Mouse (Mus musculus) cerebellum, postnatal 25 days (tissue): ENCODE results near the gene Spon1.
A peak's percentile ranks its signal among the peaks of the same experiment; 100 is the strongest.

Experiments used
- DNase-seq, 2 experiments: peaks; one replicate each; pipeline ENCODE4 v3.0.0; 2021; ENCODE audit warnings: mixed read lengths in 2 of 2

Gene Spon1

GRCm38 (mm10) chr7:113845191-113845590 lies 79.4 kb downstream of the Spon1 start:
- peak; percentile 45 to 62 for DNase-seq

GRCm38 (mm10) chr7:113846553-113846952 lies 80.8 kb downstream of the Spon1 start:
- DNase-seq = no peak

DNA sequence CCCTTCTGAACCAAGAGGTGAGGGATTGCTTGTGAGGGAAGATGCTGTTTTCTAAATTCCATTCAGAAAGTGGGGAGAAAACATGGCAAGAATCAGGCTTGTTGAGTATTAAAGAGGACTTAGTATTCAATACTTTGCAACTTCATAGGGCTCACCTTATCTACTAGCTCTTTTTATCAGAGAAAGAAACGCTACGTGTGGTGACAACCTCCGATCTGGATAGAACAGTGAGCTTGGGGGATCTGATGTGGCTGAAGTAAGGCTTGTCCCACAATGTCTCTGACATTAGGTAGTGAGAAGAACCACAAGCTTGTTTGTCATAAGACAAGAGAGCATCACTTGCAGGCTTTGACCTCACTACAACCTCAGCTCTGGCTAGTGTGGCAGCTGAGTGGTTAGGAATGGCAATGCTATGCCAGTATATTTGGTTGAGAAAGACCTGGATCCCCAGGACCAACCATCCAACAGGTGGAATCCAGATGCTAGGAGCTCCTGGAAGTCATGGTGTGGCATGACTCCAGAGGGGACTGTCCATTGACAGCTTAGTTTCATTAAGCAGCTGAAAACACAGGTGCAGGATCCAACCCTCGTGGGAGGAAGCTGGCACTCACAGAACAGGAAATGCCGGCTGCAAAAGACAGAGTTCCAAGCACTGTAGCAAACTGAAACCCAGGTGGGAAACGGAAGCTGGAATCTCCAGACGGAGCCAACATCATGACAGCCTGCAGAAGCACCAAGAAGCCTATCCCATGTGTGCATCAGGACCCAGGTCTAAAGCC lies 81.4 kb downstream of the Spon1 start:
- DNase-seq = no peak

DNA sequence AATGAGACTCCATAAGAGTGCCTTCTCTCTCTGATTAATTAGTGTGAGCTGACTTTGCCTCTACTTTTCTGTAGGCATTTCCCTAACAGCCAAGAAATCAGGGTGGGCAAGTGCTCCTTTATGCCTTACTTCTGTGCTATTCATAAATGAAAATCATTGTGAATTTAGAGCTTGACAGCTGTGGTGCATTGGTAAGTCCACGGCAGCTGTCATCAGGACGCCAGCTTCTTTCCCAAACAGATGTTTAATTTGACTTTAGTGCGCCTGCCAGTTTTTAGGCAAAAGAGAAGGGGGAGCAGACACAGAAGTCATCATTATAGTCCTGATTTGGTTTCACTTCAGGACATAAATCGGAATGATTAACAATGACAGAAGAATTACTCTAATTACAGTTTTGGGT lies 84.6 kb downstream of the Spon1 start:
- no peak for DNase-seq

DNA sequence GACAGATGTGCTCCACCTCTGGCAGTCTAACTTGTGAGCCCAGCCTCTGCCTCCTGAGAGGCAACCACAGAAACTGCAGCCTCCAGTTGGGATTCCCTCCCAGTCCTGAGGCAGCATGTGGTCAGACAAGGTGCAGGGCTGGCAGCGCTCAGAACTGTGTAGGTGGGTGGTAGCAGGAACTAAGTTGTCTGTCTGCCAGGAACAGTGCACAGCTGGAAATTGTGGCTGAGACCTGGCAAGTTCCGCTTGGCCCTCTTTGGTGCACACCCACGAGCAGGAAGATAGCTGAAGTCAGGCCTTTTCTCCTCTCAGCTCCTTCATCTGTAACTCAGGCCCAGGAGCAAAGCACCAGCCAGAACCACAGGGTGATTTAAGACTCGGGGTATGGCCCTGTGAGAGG lies 89.6 kb downstream of the Spon1 start:
- DNase-seq = no peak

- no peak for DNase-seq
Observed at GRCm38 (mm10) chr7:113856067-113856466, 90.3 kb downstream of the Spon1 start.

- no peak for DNase-seq
Observed at GRCm38 (mm10) chr7:113859480-113859881, 93.7 kb downstream of the Spon1 start.

- no peak for DNase-seq
Observed at GRCm38 (mm10) chr7:113861964-113862363, 96.2 kb downstream of the Spon1 start.

DNA sequence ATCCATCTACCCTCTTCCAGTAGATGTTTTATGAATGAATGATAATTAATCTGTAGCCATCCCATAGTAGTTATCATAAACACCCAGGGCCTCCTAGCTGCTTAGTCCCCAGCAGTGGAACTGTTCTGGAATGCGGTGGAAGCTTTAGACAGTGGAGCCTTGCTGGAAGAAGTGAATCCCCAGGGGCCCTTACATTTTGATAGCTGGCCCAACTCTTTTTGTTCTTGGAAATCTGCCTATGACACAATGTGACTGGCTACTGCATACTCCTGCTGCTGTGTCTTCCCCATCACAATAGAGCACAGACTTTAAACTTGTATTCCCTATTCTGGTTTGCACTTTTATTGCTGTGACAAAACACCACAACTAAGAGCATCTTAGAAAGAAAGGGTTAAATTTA lies 107.0 kb downstream of the Spon1 start:
- no peak for DNase-seq

- DNase-seq = no peak
Observed at GRCm38 (mm10) chr7:113877451-113877850, 111.7 kb downstream of the Spon1 start.

DNA sequence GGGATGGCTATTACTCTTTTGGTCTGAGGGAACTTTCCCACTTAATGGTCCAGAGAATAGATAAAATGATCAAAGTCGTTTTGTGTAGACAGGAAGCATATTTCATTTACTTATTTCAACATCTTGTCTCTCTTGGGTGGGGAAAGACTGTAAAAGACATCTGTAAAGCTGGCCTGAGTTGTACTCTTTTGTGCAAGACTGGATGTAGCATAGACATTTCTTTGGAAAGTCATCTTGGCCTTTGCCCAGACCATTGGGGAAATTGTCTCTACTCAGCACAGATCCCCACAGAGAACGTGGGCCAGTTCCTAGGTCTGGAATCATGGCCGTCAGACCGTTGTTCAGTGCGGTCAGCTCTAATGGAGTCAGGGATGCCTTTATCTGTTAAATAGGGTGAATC lies 112.1 kb downstream of the Spon1 start:
- DNase-seq = no peak

- no peak for DNase-seq
Observed at GRCm38 (mm10) chr7:113879085-113879501, 113.3 kb downstream of the Spon1 start.

DNA sequence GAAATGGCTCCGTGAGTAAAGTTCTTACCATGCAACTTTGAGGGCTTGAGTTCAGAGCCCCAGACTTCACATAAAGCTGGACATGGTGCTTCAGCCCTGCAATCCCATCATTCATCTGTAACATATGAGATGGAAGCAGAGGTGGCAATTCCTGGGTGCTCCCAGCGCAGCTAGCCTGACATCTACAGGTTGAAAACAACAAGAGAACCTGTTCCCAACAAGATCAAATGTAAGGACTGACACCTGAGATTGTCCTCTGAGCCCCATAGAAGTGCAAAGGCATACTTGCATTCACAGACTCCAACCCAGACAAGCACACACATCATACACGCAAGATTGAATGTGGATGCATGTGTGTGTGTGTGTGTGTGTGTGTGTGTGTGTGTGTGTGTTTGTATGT lies 114.2 kb downstream of the Spon1 start:
- DNase-seq = no peak

DNA sequence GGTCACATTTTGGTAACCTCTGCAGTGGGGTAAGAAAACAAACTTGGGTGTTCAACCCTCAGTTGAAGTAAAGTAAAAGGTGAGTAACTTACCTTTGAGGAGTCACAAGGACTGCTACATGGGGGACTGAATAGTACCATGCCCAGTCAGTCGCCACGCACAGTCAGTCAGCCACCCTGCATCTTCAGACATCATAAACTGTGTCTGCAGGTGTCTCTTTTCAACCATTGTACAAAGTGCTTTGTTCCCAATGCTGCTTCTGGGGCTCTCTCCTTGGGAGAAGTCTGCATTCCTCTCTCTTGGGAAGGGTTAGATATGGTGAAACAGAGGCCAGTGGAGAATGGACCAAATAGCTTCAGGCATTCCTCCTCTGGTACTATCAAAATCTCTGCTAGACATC lies 125.0 kb downstream of the Spon1 start:
- DNase-seq = no peak

- DNase-seq = no peak
Observed at GRCm38 (mm10) chr7:113891491-113891890, 125.7 kb downstream of the Spon1 start.

- DNase-seq = no peak
Observed at GRCm38 (mm10) chr7:113893944-113894662, 128.3 kb downstream of the Spon1 start.

DNA sequence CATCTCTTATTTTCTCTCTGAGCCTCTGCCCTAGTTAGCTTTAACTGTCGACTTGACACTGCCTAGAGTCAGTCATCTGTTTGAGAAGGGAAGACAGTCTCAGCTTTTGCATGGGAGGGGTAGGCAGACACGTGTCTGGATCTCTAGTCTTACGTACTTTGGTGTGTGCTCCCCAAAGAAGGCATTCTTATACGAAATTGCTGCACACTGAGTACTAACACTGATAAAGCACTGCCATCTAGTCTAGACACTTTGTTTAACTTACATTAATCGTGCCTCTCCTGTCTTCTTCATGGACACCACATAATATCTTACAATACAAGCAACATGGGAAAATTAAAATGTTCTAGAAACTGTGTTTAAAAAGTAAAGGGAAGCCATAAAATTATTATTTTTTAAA lies 129.5 kb downstream of the Spon1 start:
- DNase-seq = no peak

DNA sequence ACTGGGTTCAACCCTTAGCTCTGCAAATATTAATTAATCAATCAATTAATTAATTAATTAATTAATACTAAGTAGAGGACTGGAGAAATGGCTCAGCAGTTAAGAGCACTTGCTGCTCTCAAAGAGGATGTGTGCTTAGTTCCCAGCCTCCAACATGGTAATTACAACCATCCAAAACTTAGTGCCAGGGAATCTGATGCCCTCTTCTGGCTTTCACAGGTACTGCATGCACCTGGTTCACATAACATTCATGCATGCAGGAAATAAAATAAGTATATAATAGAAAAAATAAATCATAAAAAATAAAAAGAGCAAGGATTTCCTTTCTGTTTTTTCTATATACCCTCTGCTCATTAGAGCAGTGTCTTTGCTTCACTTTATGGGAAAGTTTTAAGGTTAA lies 132.6 kb downstream of the Spon1 start:
- no peak for DNase-seq

DNA sequence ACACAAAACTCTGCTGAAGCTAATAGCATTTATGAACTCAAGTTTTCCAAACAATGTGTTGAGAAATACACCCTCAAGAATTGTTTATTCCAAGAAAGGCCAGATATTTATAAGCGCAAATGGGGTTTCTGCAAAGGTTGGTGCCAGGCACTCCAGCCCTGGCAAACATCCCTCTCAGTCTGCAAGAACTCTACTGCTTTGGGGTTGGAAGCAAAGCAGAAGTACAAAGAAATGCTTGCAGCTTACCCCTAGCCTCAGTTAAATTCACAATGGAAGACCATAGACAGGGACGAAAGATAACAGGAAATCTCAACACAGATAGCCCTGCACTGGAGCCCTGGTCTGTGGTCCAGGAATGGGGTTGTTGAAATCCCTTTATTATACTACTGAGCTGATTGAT lies 135.7 kb downstream of the Spon1 start:
- no peak for DNase-seq

- no peak for DNase-seq
Observed at GRCm38 (mm10) chr7:113901941-113902515, 136.2 kb downstream of the Spon1 start.

- DNase-seq = no peak
Observed at GRCm38 (mm10) chr7:113903127-113903827, 137.5 kb downstream of the Spon1 start.

DNA sequence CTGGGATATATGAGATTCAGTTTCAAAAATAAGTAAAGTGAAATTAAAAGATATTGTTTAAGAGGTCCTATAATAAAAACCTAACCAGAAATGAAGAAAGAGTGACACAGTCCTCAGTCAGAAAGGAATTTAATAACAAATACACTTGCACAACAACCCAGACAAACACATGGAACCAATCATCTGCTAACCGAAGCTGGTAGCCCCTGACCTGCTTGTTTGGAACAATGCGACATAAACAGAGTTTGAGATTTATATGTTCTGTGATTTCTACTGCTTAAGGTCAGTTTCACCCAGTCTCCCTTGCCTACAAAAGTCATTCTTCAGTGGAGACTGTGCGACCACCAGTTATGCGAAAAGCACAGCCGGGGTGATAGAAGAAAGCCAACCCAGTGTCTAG lies 138.1 kb downstream of the Spon1 start:
- no peak for DNase-seq

DNA sequence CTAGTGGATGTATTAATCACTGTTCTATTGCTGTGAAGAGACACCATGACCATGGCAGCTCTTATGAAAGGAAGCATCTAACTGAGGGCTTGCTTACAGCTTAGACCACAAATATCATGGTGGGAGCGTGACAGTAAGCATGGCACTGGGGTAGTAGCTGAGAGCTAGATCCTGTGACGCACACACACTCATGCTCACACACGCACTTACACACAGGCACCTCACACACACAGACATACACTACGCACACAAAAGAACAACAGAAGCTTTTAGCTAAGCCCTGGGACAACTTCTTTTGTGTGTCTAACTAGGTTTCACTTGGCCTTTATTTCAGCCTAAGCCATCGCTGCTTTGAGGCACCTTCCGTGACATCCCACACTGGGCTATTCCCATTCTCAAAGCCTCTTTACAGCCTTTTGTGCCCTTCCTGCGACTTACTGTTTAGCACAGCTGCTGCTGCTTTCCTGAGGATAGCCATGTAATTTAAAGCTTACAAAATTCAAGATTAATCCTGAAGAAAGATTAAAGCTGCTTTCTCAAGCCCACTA lies 138.6 kb downstream of the Spon1 start:
- DNase-seq = no peak
